Comparison of ENCODE assay signal across 11 mouse cellular contexts in the genomic region with DNA sequence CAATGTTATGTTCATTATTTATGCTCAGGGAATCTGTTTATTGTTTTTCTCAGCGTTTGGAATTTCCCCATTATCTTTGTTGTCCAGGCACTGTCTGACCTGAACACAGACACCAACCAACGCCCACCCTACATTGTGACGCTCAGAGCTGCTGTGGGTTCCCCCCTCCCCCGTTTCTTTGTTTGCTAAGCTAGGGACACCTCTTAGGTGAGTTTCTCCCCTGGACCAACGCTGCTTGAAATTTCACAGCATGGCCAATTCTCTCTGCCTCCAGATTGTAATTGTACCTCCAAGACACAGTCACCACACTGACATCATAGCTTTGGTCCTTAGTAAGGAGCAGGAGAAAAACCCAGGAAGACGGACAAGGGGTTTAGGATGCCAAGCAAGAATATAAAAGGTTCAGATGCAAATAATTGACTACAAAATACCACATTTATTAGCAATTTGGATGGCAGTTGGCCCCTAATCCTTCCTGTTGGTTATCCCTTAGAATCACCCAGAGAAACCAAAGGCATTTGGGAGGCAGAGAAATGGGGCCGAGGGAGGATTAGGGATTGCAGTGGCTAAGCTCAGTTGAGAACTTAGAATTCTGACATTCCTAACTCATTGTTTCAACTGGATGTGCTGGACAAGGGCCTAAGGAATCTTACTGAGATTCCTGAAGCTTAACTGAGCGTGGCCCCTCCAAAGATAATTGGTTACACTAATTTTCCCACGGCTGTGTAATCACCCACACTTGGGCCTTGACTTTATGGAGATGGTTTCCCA.
DNase-seq lines count a peak whose midpoint lies in the region; ATAC-seq lines count a peak whose summit lies in the region.
"Had no signal": no experiment of that assay in that cellular context is flagged by ENCODE, and none has a peak within 500 bp of the region (broad histone marks: within the 10 kb centered on the region; RNA-seq: fewer than 3 reads in every experiment).

No protein-coding gene starts in this region.

- no peaks in the 10 kb centered on the region for H3K27me3 ChIP-seq in forebrain, embryonic 10.5 days (ENCODE audit: poor library complexity, severe bottlenecking)
- H3K27me3 ChIP-seq in hindbrain, embryonic 15.5 days, result no peaks in the 10 kb centered on the region
- H3K27me3 ChIP-seq in neural tube, embryonic 11.5 days (ENCODE audit: control insufficient read depth, insufficient read depth, low read length), result no peaks in the 10 kb centered on the region
- H3K27me3 ChIP-seq: embryonic facial prominence, embryonic 12.5 days; liver, embryonic 13.5 days had no signal

- peak overlapping the region; percentile 14; the same call in 1 of the 2 replicates for H3K4me3 ChIP-seq in forebrain, embryonic 10.5 days
- no peak overlapping the region for H3K4me3 ChIP-seq in hindbrain, embryonic 15.5 days
- H3K4me3 ChIP-seq in neural tube, embryonic 11.5 days (ENCODE audit: low read depth, low read length), result no peak overlapping the region
- H3K4me3 ChIP-seq: embryonic facial prominence, embryonic 12.5 days; liver, embryonic 13.5 days had no signal

- H3K27ac ChIP-seq in forebrain, embryonic 10.5 days, result peak overlapping the region; percentile 87
- peak overlapping the region; percentile 74 for H3K27ac ChIP-seq in hindbrain, embryonic 15.5 days (replicated peaks)
- peak overlapping the region; percentile 24 for H3K27ac ChIP-seq in neural tube, embryonic 11.5 days (ENCODE audit: low read depth, low read length)
- H3K27ac ChIP-seq: embryonic facial prominence, embryonic 12.5 days; liver, embryonic 13.5 days had no signal

- WGBS in forebrain, embryonic 10.5 days, result 12% methylated on average over 9 of the region's 9 CpGs
- WGBS in hindbrain, embryonic 15.5 days, result 11% methylated on average over 9 of the region's 9 CpGs
- 28% methylated on average over 9 of the region's 9 CpGs for WGBS in neural tube, embryonic 11.5 days

- H3K9ac ChIP-seq in hindbrain, embryonic 15.5 days, result no peak overlapping the region
- H3K9ac ChIP-seq in neural tube, embryonic 11.5 days (ENCODE audit: low read length), result no peak overlapping the region
- H3K9ac ChIP-seq: embryonic facial prominence, embryonic 12.5 days; liver, embryonic 13.5 days had no signal

- H3K9me3 ChIP-seq in forebrain, embryonic 10.5 days, result peaks cover 14% of the 10 kb centered on the region
- H3K9me3 ChIP-seq in hindbrain, embryonic 15.5 days, result no peaks in the 10 kb centered on the region
- H3K9me3 ChIP-seq in neural tube, embryonic 11.5 days (ENCODE audit: control insufficient read depth, low read length), result no peaks in the 10 kb centered on the region
- H3K9me3 ChIP-seq: embryonic facial prominence, embryonic 12.5 days; liver, embryonic 13.5 days had no signal

- peak; percentile 61 for DNase-seq in embryo, embryonic 10.5 days (ENCODE audit: low spot score)
- DNase-seq in forebrain, embryonic 10.5 days (ENCODE audit: extremely low spot score, low spot score), result peak; percentile 45
- peak; percentile 52 for DNase-seq in neural tube, embryonic 11.5 days (ENCODE audit: low spot score)
- no peak for DNase-seq in frontal cortex, postnatal 10 days (ENCODE audit: low spot score in 2 of 2)
- DNase-seq in adrenal gland, postnatal 25 days, result no peak
- DNase-seq in adrenal gland, adult 8-10 months, result no peak
- DNase-seq: kidney, adult 9 months; liver, embryonic 13.5 days; lung, postnatal 4 days had no signal

- no peak overlapping the region for H3K4me2 ChIP-seq in hindbrain, embryonic 15.5 days
- H3K4me2 ChIP-seq in neural tube, embryonic 11.5 days (ENCODE audit: low read depth), result no peak overlapping the region
- H3K4me2 ChIP-seq: embryonic facial prominence, embryonic 12.5 days; liver, embryonic 13.5 days had no signal

- peak; percentile 56; the same call in 1 of the 2 replicates for ATAC-seq in hindbrain, embryonic 15.5 days (ENCODE audit: low FRiP score, low read depth)
- peak; percentile 72 for ATAC-seq in neural tube, embryonic 11.5 days (ENCODE audit: insufficient read depth, low FRiP score, low TSS enrichment)

- peaks cover 2% of the 10 kb centered on the region; the same call in 1 of the 2 replicates for H3K36me3 ChIP-seq in forebrain, embryonic 10.5 days (replicated peaks)
- no peaks in the 10 kb centered on the region for H3K36me3 ChIP-seq in hindbrain, embryonic 15.5 days
- H3K36me3 ChIP-seq in neural tube, embryonic 11.5 days (ENCODE audit: control insufficient read depth, insufficient read depth, low read length), result no peaks in the 10 kb centered on the region
- H3K36me3 ChIP-seq: embryonic facial prominence, embryonic 12.5 days; liver, embryonic 13.5 days had no signal

- H3K4me1 ChIP-seq in forebrain, embryonic 10.5 days, result peaks cover 30% of the 10 kb centered on the region
- peaks cover 11% of the 10 kb centered on the region for H3K4me1 ChIP-seq in hindbrain, embryonic 15.5 days (replicated peaks)
- H3K4me1 ChIP-seq in neural tube, embryonic 11.5 days (ENCODE audit: control insufficient read depth, insufficient read depth, low read length), result peaks cover 6% of the 10 kb centered on the region; the same call in 1 of the 2 replicates
- H3K4me1 ChIP-seq: liver, embryonic 13.5 days had no signal

Comparison
In these comparisons a context has a peak if more than half of its experiments do, and no peak if none do; other contexts are left out.
1. DNase-seq: peak in embryo, embryonic 10.5 days (single experiment), forebrain, embryonic 10.5 days (single experiment) and neural tube, embryonic 11.5 days (single experiment); none in frontal cortex, postnatal 10 days (0 of 2), adrenal gland, postnatal 25 days (single experiment) and adrenal gland, adult 8-10 months (single experiment).
2. H3K27ac ChIP-seq: peak in every context shown above with its lines; median percentile 87 in forebrain, embryonic 10.5 days; 74 in hindbrain, embryonic 15.5 days; 24 in neural tube, embryonic 11.5 days.